Mouse (Mus musculus) G1E (cell line): Measurements from ENCODE around the gene Kctd2. TPM values are rescaled to one million over a fixed set of nuclear protein-coding genes. Genes with fewer than 3 reads are reported as not detected.
"Not testable (repeated sequence)": the region's sequence is repeated elsewhere in the genome, so short reads cannot be mapped to it uniquely, and the experiment has no call there.

ENCODE experiments used
- ATAC-seq: 2 replicates; pipeline ENCODE4 v1.8.0; 2016; ENCODE audit warnings: mild to moderate bottlenecking; ENCODE audit not compliant: insufficient number of reproducible peaks, poor library complexity, low FRiP score, severe bottlenecking; ENCODE audit errors: extremely low read depth
- DNase-seq: peaks from one replicate; pipeline ENCODE4 v3.0.0; 2012; ENCODE audit warnings: low spot score
- H3K27me3 ChIP-seq: 2 replicates; pipeline ENCODE4 v1.6.1; 2012; ENCODE audit warnings: mild to moderate bottlenecking, low read length, inconsistent platforms; ENCODE audit not compliant: insufficient read depth
- H3K36me3 ChIP-seq: replicated peaks from 2 replicates; pipeline ENCODE3; 2012; ENCODE audit warnings: mild to moderate bottlenecking, inconsistent platforms
- H3K4me1 ChIP-seq: 2 replicates; pipeline ENCODE4 v1.6.1; 2012; ENCODE audit warnings: low read depth, low read length, inconsistent platforms, mixed read lengths; ENCODE audit not compliant: insufficient read depth
- H3K4me3 ChIP-seq: 2 replicates; pipeline ENCODE4 v1.5.1; 2012; ENCODE audit warnings: low read depth, mild to moderate bottlenecking, inconsistent platforms, low read length, moderate library complexity, mixed read lengths
- H3K9me3 ChIP-seq: replicated peaks from 2 replicates; pipeline ENCODE4 v1.6.1; 2012; ENCODE audit warnings: inconsistent platforms
- CTCF ChIP-seq: IDR thresholded peaks from 2 replicates; pipeline ENCODE4 v1.5.1; 2012; ENCODE audit warnings: low read depth, low read length, inconsistent platforms, mixed read lengths
- GATA1 ChIP-seq: IDR thresholded peaks from 2 replicates; pipeline ENCODE4 v1.6.1; 2012; ENCODE audit warnings: borderline replicate concordance, low read length, inconsistent platforms, mixed read lengths
- GATA2 ChIP-seq: IDR thresholded peaks from 2 replicates; pipeline ENCODE4 v1.6.1; 2012; ENCODE audit warnings: low read depth, low read length, inconsistent platforms, borderline replicate concordance
- POLR2AphosphoS5 ChIP-seq: IDR thresholded peaks from 2 replicates; pipeline ENCODE4 v1.6.1; 2012; ENCODE audit warnings: low read depth, low read length, inconsistent platforms; ENCODE audit not compliant: insufficient replicate concordance
- TAL1 ChIP-seq: conservative IDR thresholded peaks from 2 replicates; pipeline ENCODE4 v1.6.1; 2012; ENCODE audit warnings: low read depth, low read length, inconsistent platforms, mixed read lengths
- polyA plus RNA-seq: library from polyadenylated mRNA; stranded (reverse); fragments of >175 nt; gene quantifications from 2 replicates; pipeline ENCODE4 v1.2.3, GENCODE M21; 2012
- total RNA-seq, 2 experiments: library from RNA; stranded (forward) in 1 of 2; stranded (reverse) in 1 of 2; fragments of 200-1000 nt in 1 of 2; fragments of >200 nt in 1 of 2; fragmentation: Nextera tagmentation in 1 of 2; gene quantifications; 2 replicates each; pipeline ENCODE4 v1.2.3; 2014 to 2017

Kctd2 gene
- total and polyA plus RNA-seq, 3 experiments, result 15.2 to 17.5 (median 15.4) TPM

DNA sequence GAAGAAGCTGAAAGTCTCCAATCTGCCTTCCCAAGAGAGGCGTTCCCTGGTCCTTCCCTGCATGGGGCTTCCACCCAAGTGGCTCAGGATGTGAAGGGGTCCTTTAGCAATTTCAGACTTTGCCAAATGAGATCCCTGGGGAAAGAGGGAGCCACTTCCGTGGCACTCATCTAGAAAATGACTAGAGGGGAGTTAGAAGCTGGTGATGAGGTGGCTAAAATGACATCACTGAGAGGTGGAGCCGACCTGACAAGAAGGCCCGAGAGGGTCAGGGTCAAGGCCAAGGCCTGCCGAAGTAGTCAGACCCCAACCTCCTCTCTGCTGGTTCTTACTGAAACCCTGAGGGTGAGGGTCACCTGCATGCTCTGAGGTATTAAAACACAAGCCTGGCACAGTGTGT lies 37.0 kb upstream of the Kctd2 start:
- Histone ChIP-seq H3K4me1 (no peaks in the 10 kb centered on the region), H3K9me3 (peaks cover 10% of the 10 kb centered on the region), H3K4me3 (no peak overlapping the region), H3K36me3 (no peaks in the 10 kb centered on the region), H3K27me3 (peaks cover 28% of the 10 kb centered on the region; the same call in 1 of the 2 replicates)
- DNase-seq (no peak), ATAC-seq (no peak)
- no peak for TF ChIP-seq POLR2AphosphoS5
- TF ChIP-seq GATA1, result no peak
- no peak for TF ChIP-seq GATA2
- no peak for TF ChIP-seq CTCF
- TF ChIP-seq TAL1, result no peak

- TF ChIP-seq GATA1 (no peak), POLR2AphosphoS5 (no peak), CTCF (no peak), TAL1 (no peak), GATA2 (no peak)
- Histone ChIP-seq H3K4me3 (no peak overlapping the region), H3K36me3 (no peaks in the 10 kb centered on the region), H3K9me3 (peaks cover 7% of the 10 kb centered on the region), H3K4me1 (no peaks in the 10 kb centered on the region), H3K27me3 (peaks cover 28% of the 10 kb centered on the region; the same call in 1 of the 2 replicates)
- DNase-seq (no peak), ATAC-seq (no peak)
Observed at GRCm38 (mm10) chr11:115383701-115384474, 36.0 kb upstream of the Kctd2 start.

DNA sequence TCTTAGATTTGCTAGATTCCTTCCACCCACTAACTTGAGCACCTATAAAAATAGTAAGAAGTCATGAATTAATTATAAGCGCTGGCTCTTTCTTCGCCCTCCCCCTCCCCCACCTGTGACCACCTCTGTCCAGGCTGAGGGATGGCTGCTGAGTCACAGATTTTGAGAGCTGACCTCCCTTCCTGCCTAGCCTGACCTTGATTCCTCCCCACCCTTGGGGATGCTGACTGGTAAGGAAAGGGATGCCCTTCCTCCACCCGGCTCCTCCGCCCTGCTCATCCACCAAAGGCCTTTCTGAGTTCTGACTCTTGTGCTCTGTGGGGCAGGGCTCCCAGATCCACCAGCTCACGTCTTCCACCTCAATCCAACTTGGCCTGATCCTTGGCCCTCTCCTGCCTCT lies 35.3 kb upstream of the Kctd2 start:
- DNase-seq (no peak), ATAC-seq (no peak)
- no peaks in the 10 kb centered on the region for H3K36me3 ChIP-seq
- peaks cover 28% of the 10 kb centered on the region; the same call in 1 of the 2 replicates for H3K27me3 ChIP-seq
- no peaks in the 10 kb centered on the region for H3K4me1 ChIP-seq
- TF ChIP-seq GATA1, result no peak
- no peak for TF ChIP-seq GATA2
- TF ChIP-seq CTCF, result no peak
- TF ChIP-seq TAL1, result no peak
- TF ChIP-seq POLR2AphosphoS5, result no peak
- peaks cover 7% of the 10 kb centered on the region for H3K9me3 ChIP-seq
- no peak overlapping the region for H3K4me3 ChIP-seq

DNA sequence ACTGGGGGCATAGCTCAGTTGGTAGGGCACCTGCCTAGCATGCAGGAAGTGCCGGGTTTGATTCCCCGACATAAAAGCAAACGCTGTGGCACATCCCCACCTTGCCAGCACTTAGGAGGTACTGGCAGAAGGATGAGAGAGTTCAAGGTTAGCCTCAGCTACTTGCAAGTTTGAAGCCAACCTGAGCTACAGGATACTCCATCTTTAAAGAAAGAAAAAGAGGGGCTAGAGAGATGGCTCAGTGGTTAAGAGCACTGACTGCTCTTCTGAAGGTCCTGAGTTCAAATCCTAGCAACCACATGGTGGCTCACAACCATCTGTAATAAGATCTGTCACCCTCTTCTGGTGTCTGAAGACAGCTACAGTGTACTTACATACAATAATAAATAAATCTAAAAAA lies 33.1 kb upstream of the Kctd2 start:
- ATAC-seq, H3K9me3 ChIP-seq, H3K4me3 ChIP-seq, DNase-seq, H3K36me3 ChIP-seq, H3K4me1 ChIP-seq: not testable (repeated sequence)
- H3K27me3 ChIP-seq, result peaks cover 43% of the 10 kb centered on the region; the same call in 1 of the 2 replicates

DNA sequence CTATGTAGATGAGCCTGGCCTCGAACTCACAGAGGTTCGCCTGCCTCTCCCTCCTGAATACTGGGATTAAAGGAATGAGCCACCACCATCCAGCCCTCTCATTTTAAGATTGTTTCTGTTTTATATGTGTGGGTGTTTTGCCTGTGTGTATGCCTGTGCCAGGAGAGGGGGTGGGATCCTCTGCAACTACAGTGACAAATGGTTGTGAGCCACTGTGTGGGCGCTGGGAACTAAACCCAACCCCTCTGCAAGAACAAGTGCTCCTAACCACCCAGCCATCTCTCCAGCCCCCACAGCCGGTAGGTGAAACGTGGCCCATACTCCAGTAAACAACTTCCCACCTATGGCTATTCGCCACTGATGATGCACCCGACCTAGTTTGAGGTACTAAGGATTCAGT lies 28.6 kb upstream of the Kctd2 start:
- H3K27me3 ChIP-seq, result peaks cover 49% of the 10 kb centered on the region
- no peak overlapping the region for H3K4me3 ChIP-seq
- no peaks in the 10 kb centered on the region for H3K9me3 ChIP-seq
- ATAC-seq (no peak), DNase-seq (no peak)
- TF ChIP-seq POLR2AphosphoS5, result no peak
- no peak for TF ChIP-seq CTCF
- no peak for TF ChIP-seq GATA2
- TF ChIP-seq GATA1, result no peak
- TF ChIP-seq TAL1, result no peak
- peaks cover 5% of the 10 kb centered on the region; the same call in 1 of the 2 replicates for H3K4me1 ChIP-seq
- H3K36me3 ChIP-seq, result no peaks in the 10 kb centered on the region

DNA sequence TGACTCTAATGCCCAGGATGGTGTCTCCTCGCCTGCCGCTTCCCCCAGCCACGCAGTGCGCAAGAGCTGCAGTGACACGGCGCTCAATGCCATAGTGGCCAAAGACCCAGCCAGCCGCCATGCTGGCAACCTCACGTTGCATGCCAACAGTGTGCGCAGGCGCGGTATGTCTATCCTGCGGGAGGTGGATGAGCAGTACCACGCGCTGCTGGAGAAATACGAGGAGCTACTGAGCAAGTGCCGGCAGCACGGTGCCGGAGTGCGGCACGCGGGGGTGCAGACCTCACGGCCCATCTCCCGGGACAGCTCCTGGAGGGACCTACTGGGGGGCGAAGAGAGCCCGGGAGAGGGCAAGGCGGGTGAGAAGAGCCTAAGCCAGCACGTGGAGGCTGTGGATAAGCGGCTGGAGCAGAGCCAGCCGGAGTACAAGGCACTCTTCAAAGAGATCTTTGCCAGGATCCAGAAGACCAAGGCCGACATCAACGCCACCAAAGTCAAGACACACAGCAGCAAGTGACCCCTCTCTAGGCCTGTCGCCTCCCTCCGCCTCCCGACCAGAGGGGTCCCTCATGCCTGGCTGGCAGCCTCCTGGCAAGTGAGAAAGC lies 26.1 kb upstream of the Kctd2 start:
- H3K4me3 ChIP-seq, result no peak overlapping the region
- no peak for TF ChIP-seq GATA1
- no peak for TF ChIP-seq POLR2AphosphoS5
- TF ChIP-seq CTCF, result no peak
- TF ChIP-seq GATA2, result no peak
- no peak for TF ChIP-seq TAL1
- H3K36me3 ChIP-seq, result no peaks in the 10 kb centered on the region
- DNase-seq (no peak), ATAC-seq (no peak)
- peaks cover 63% of the 10 kb centered on the region for H3K27me3 ChIP-seq
- H3K9me3 ChIP-seq, result no peaks in the 10 kb centered on the region
- H3K4me1 ChIP-seq, result peaks cover 7% of the 10 kb centered on the region
